Mouse (Mus musculus): ENCODE results near the gene Tbc1d7.

Gene Tbc1d7

GRCm38 (mm10) chr13:43193266-43193665 lies 22.0 kb upstream of the Tbc1d7 start:
- peak; percentile 51 for DNase-seq

GRCm38 (mm10) chr13:43191741-43192192 lies 20.5 kb upstream of the Tbc1d7 start:
- DNase-seq = peak; percentile 64

DNA sequence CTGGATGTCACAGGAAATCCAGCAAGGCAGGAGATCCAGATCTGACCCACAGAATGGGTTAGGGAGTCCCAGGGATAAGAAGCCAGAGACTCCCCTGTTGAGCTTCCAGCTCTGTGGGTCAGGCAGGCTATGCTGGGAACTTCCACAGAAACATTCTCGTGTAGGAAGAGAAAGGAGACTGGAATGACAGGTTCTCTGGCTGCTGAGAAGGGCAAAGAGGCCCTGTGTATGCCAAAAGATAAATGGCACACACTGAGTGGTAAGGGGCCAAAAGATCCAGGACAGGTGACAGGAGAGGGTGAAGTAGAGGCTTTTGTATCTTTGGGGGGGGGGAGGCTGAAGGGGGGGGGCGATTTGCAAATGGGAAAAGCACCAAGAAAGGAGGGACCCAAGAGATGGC lies 20.0 kb upstream of the Tbc1d7 start:
- no peak for DNase-seq

GRCm38 (mm10) chr13:43187736-43188135 lies 16.4 kb upstream of the Tbc1d7 start:
- DNase-seq = no peak

- no peak for DNase-seq
Observed at GRCm38 (mm10) chr13:43183248-43184055, 12.2 kb upstream of the Tbc1d7 start.

- peak; percentile 82 for DNase-seq
Observed at GRCm38 (mm10) chr13:43182465-43183201, 11.3 kb upstream of the Tbc1d7 start.

GRCm38 (mm10) chr13:43181104-43181503 lies 9.8 kb upstream of the Tbc1d7 start:
- peak; percentile 83 for DNase-seq

- no peak for DNase-seq
Observed at GRCm38 (mm10) chr13:43177317-43177716, 6.0 kb upstream of the Tbc1d7 start.

- DNase-seq = no peak
Observed at GRCm38 (mm10) chr13:43176676-43177075, 5.4 kb upstream of the Tbc1d7 start.

DNA sequence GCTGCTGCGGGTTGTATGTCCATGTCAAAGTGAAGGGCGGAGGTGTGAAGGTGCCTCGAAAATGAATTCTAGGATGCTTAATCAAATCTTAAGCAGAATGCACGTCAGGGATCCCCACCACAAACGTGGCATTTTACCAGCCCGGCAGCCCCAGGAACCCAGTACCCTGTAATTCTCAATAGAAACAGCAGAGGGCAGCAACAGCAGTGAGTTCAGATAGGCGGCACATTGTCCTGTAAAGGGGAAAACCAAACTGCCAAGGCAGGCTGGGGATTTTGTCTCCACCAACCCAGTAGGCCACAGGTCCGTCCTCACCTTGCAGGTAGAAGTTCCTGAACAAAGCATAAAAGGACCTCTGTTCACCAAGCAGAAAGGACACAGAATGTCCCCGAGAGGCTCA lies 2.0 kb upstream of the Tbc1d7 start:
- peak; percentile 64 for DNase-seq

GRCm38 (mm10) chr13:43172036-43172713 lies 874 bp upstream of the Tbc1d7 start:
- DNase-seq = peak; percentile 55

DNA sequence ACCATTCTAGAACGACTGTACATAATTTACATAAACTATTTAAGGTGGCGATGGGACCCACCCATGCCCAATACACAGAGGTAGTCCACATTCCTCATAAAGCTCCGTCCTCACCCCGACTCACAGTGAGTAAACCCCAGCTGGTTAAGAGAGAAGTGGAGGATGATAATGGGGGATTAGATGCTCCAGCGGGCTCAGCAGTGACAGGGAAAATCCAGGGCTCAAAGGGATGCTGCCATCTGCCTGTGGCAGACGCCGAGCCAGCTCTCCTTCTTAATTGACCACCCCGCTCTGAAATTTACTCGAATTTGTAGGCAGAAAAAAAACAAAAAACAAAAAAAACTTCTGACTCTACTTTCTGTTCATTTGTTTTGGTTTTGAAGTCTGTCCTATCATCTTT lies 3.6 kb downstream of the Tbc1d7 start:
- no peak for DNase-seq

DNA sequence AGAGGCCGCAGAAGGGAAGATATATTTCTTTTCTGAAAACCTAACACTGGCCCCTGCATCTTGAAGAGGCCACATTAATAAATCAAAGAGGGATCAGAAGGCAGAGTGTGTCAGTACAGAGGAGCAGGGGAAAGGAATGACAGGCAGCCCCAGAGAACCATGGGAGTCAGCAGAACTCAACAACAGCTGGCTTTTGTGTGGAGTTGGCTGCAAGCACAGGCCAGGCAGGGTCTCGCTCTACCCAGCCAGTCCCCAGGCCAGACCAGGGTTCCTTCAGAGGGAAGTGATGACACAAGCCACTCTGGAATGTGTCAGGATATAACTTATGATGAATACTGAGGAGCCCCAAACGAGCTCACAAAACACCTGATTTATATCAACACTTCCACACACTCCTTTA lies 11.9 kb downstream of the Tbc1d7 start:
- no peak for DNase-seq

DNA sequence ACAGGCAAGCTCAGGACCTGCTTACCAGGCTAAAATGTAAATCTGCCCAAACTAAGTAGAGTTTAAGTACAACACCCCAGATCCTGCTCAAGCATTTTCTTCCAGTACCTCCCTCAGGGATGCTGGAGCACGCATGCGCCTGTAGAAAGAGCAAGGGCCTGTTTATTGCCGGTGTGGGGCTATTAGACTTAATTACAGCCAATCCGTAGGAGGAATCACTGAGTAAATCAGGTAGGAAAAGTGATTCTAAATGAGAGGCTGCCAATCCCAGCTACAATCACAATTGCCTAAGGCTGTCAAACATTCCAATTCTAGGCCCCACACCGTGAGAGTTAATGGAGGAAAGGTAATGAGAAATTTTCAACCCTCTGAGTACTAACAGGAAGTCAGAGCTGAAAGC lies 13.0 kb downstream of the Tbc1d7 start:
- no peak for DNase-seq

- DNase-seq = no peak
Observed at GRCm38 (mm10) chr13:43157370-43157769, 13.9 kb downstream of the Tbc1d7 start.

DNA sequence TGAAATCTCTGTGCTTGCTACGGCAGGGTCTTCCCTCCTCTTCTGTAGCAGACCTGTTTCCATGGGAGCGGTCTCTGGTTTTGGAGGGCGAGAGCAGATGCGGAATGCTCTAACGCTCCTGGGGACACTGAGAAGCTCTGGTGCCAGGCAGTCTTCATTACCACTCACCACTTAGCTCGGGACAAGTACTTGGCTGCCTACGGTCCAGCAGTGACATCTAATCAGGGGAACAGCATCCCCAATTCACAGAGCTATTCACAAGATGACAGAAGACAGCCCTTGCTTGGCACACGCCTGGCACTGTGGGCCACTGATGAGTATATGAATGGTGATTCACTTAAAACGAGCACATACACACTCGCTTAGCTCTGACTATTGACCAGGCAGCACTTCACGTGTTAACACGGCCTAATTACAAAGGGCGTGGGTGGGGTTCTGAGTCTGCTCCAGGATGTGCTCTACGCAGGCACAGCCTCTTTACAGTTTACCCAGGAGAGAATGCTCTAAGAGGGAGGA lies 19.2 kb downstream of the Tbc1d7 start:
- DNase-seq = no peak

- no peak for DNase-seq
Observed at GRCm38 (mm10) chr13:43149661-43150060, 21.6 kb downstream of the Tbc1d7 start.

GRCm38 (mm10) chr13:43148692-43149091 lies 22.6 kb downstream of the Tbc1d7 start:
- DNase-seq = no peak

DNA sequence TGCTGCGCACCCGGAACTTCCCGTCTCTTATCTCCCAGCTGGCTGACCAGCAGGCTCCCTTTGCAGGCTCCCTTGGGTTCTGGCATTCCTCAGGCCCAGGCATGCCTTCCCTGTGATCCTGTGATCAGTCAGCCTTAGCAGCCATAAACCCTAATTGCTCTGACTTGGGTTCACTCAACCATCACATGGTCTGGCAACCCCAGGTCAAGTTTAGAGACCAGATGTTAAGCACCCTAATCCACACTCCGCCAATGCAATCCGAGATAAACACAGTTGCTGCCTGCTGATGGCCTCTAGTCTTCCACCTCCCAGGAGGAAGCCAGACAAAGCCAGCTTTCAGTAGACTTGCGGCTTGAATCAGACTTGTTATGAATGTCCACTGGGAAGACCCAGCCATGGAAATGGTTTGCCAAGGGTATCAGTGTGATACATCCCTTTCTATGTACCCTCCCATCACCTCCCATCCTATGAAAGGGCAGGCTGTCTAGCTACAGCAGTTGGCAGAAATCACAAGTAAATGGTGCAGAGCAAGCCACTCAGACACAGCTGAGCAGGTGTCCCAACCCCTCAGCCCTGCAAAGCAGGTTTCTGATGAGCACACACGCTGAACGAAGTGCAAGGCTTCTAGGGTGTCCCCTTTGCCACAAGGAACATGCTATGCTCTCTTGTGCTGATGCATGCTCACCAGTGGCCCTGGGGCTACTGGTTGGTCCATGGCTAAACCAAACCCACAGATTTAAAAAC lies 24.6 kb downstream of the Tbc1d7 start:
- DNase-seq = no peak

GRCm38 (mm10) chr13:43144720-43145418 lies 26.4 kb downstream of the Tbc1d7 start:
- no peak for DNase-seq

- no peak for DNase-seq
Observed at GRCm38 (mm10) chr13:43134468-43134867, 36.8 kb downstream of the Tbc1d7 start.

GRCm38 (mm10) chr13:43133400-43133799 lies 37.9 kb downstream of the Tbc1d7 start:
- DNase-seq = no peak
